Mouse (Mus musculus) ovary, postnatal 36 days (tissue): ENCODE data around the gene Cox10.

Experiments
- DNase-seq: peaks from one replicate; pipeline ENCODE4 v3.0.0; 2022; ENCODE audit warnings: low spot score, mixed read lengths

The Cox10 gene

GRCm38 (mm10) chr11:63918321-63919105 lies 160.8 kb downstream of the Cox10 start:
- no peak for DNase-seq

- no peak for DNase-seq
These were observed 161.7 kb downstream of the Cox10 start for GRCm38 (mm10) chr11:63917561-63917960.

- DNase-seq, result peak; percentile 81
These were observed 164.9 kb downstream of the Cox10 start for GRCm38 (mm10) chr11:63914388-63914787.

- DNase-seq, result no peak
These were observed 165.3 kb downstream of the Cox10 start for GRCm38 (mm10) chr11:63913936-63914335.
